Mouse (Mus musculus) thymus, adult 2 months (tissue): ENCODE measurements around the gene Htra3. TPM values are rescaled to one million over a fixed set of nuclear protein-coding genes. Genes with fewer than 3 reads are reported as not detected.

Experiments
- DNase-seq: peaks from one replicate; pipeline ENCODE4 v3.0.0; 2021
- H3K27ac ChIP-seq: fragments of 200-500 bp; 2 replicates; pipeline ENCODE4 v1.5.1; 2012; ENCODE audit warnings: low read length, control low read depth; ENCODE audit not compliant: control insufficient read depth, insufficient read depth
- H3K27me3 ChIP-seq: fragments of 200-500 bp; 2 replicates; pipeline ENCODE4 v1.6.1; 2012; ENCODE audit warnings: mild to moderate bottlenecking, low read length, moderate library complexity, mixed read lengths; ENCODE audit not compliant: control insufficient read depth, insufficient read depth
- H3K36me3 ChIP-seq: fragments of 200-500 bp; 2 replicates; pipeline ENCODE4 v1.6.1; 2012; ENCODE audit warnings: mild to moderate bottlenecking, low read length, moderate library complexity; ENCODE audit not compliant: control insufficient read depth, insufficient read depth
- H3K4me1 ChIP-seq: fragments of 200-500 bp; replicated peaks from 2 replicates; pipeline ENCODE4 v1.6.1; 2012; ENCODE audit warnings: low read length; ENCODE audit not compliant: control insufficient read depth, insufficient read depth
- H3K4me3 ChIP-seq: fragments of 200-500 bp; 2 replicates; pipeline ENCODE4 v1.5.1; 2012; ENCODE audit warnings: mild to moderate bottlenecking, low read length, control low read depth, moderate library complexity; ENCODE audit not compliant: control insufficient read depth, insufficient read depth
- CTCF ChIP-seq: fragments of 200-500 bp; IDR thresholded peaks from 2 replicates; pipeline ENCODE4 v1.5.1; 2012; ENCODE audit warnings: mild to moderate bottlenecking, control low read depth, low read length, moderate library complexity, borderline replicate concordance; ENCODE audit not compliant: control insufficient read depth, poor library complexity, insufficient read depth; ENCODE audit errors: extremely low read depth
- POLR2A ChIP-seq: fragments of 200-500 bp; IDR thresholded peaks from 2 replicates; pipeline ENCODE4 v1.6.1; 2012; ENCODE audit warnings: mild to moderate bottlenecking, low read length, control low read depth, moderate library complexity; ENCODE audit not compliant: control insufficient read depth, poor library complexity, insufficient read depth; ENCODE audit errors: extremely low read depth
- WGBS: fragments of 180-500 bp; shearing (Covaris S2); methylation state at CpG from one replicate; pipeline ENCODE4 v1.1.7; 2018; 5-methylcytosine and 5-hydroxymethylcytosine counted together
- polyA plus RNA-seq: library from polyadenylated mRNA; depleted of rRNA; stranded (reverse); fragments of >200 nt; gene quantifications from 2 replicates; pipeline ENCODE4 v1.2.3, GENCODE M21; 2012

Gene Htra3
- polyA plus RNA-seq, 1 experiment, result 37.3 TPM

DNA sequence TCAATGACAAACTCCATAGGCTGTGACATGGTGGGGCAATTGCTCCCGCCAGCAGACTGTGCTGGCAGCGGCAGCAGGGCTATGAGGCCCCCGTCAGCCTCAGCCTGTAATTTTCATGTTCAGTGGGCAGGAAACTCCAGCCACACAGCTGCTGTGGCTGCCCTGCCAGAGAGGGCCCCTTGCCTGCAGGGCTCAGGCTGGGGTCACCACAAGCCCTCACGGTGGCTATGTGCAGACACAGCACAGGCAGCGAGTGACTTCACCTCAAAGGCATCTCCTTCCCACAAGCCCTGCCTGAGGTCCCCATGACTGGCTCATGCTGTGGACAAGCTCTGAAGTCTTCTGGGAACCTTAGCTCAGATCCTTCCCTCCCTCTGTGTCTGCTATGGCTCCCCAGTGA, 7.5 kb upstream of the Htra3 start:
- WGBS, result 28% methylated on average over 5 of the region's 5 CpGs
- TF ChIP-seq POLR2A (no peak), CTCF (no peak)
- H3K4me1 ChIP-seq, result no peaks in the 10 kb centered on the region
- H3K36me3 ChIP-seq, result no peaks in the 10 kb centered on the region
- no peak overlapping the region for H3K4me3 ChIP-seq
- DNase-seq, result no peak
- no peaks in the 10 kb centered on the region for H3K27me3 ChIP-seq
- no peak overlapping the region for H3K27ac ChIP-seq

DNA sequence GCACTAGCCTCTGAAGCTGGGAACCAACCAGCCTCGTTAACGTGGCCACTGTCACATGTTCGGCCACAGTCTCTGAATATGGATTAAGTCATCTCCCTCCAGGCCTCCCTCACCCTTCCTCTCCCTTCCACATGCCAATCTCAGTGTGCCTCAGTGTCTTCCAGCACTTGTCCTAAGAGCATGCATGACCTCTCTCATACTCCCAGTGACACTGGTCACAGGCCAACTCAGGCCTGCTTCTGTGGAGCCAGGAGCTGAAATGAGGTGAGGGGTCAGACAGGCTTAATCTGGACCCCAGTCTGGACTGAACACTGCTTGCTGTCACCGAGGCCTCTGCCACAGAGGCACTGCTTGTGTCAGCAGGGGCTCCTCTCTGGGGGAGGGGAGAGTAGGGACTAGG, 6.8 kb upstream of the Htra3 start:
- no peak overlapping the region for H3K4me3 ChIP-seq
- TF ChIP-seq POLR2A, result no peak
- TF ChIP-seq CTCF, result no peak
- H3K4me1 ChIP-seq, result no peaks in the 10 kb centered on the region
- WGBS, result 83% methylated on average over 4 of the region's 4 CpGs
- no peak for DNase-seq
- no peaks in the 10 kb centered on the region for H3K36me3 ChIP-seq
- H3K27me3 ChIP-seq, result no peaks in the 10 kb centered on the region
- H3K27ac ChIP-seq, result no peak overlapping the region

DNA sequence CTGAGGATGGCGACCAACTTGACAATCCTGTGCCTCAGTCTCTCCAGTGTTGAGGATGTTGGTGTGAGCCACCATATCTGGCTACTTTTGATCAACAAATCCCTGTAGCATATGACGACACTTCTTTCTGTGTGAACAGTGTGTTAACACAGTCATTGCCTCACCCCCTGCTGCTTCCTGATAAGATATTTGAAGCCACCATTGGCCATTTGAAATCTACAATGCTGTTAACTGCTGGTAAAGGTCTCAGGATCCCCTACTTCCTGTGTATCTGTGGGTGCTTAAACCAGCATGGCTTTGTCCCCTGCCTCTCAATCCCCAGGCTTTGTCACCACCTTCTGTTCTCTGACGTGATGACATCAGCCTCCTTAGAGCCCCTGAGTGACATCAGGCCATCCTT, 5.5 kb upstream of the Htra3 start:
- Histone ChIP-seq H3K27me3 (no peaks in the 10 kb centered on the region), H3K27ac (no peak overlapping the region), H3K36me3 (no peaks in the 10 kb centered on the region), H3K4me1 (no peaks in the 10 kb centered on the region), H3K4me3 (no peak overlapping the region)
- no peak for DNase-seq
- 60% methylated on average over 3 of the region's 3 CpGs for WGBS
- TF ChIP-seq POLR2A, result no peak
- TF ChIP-seq CTCF, result no peak

DNA sequence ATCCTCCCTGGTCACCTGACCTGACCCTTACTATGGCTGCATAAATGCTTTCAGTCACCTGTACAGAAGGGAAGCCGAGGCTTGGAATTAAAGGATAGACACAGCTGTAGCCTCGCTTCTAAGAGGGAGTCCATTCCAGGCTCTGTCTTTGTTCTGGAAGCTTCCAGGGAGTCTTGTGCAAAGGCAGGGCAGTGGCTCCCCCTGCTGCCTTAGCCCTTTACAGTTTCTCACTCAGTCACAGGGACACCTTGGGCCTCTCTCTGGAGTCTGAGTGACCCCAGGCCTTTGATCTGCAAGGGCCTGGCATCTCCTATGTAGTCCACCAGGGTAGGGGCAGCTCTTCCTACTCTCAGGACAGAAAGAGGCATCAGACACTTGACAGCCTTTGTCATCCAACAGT, 1.4 kb upstream of the Htra3 start:
- H3K27me3 ChIP-seq, result peaks cover 2% of the 10 kb centered on the region; the same call in 1 of the 2 replicates
- TF ChIP-seq POLR2A (no peak), CTCF (no peak)
- H3K4me1 ChIP-seq, result no peaks in the 10 kb centered on the region
- no peak overlapping the region for H3K27ac ChIP-seq
- 72% methylated on average over 2 of the region's 2 CpGs for WGBS
- H3K36me3 ChIP-seq, result no peaks in the 10 kb centered on the region
- no peak overlapping the region for H3K4me3 ChIP-seq
- DNase-seq, result no peak

DNA sequence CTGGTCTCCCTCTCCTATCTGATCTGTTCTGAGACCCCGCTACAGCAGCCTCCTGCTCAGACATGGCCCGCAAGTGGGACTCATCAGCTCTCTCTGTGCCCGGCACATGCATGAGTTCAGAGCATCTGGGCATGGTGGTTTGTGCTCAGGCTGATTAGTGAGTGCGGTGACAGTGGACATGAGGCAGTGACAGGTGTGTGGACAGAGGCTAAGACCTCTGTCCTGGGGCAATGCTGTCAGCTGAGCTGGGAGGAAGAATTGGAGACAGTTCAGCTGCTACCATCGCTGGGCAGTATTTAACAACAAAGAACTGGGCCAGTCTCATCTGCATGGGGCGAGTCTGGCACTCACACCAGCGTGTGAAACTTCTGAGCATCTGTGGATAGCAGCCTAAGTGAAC, 2.6 kb downstream of the Htra3 start:
- TF ChIP-seq CTCF (no peak), POLR2A (no peak)
- peaks cover 2% of the 10 kb centered on the region; the same call in 1 of the 2 replicates for H3K27me3 ChIP-seq
- no peak overlapping the region for H3K27ac ChIP-seq
- no peaks in the 10 kb centered on the region for H3K36me3 ChIP-seq
- H3K4me3 ChIP-seq, result no peak overlapping the region
- WGBS, result 95% methylated on average over 7 of the region's 7 CpGs
- peaks cover 8% of the 10 kb centered on the region; the same call in 1 of the 2 replicates for H3K4me1 ChIP-seq
- no peak for DNase-seq

DNA sequence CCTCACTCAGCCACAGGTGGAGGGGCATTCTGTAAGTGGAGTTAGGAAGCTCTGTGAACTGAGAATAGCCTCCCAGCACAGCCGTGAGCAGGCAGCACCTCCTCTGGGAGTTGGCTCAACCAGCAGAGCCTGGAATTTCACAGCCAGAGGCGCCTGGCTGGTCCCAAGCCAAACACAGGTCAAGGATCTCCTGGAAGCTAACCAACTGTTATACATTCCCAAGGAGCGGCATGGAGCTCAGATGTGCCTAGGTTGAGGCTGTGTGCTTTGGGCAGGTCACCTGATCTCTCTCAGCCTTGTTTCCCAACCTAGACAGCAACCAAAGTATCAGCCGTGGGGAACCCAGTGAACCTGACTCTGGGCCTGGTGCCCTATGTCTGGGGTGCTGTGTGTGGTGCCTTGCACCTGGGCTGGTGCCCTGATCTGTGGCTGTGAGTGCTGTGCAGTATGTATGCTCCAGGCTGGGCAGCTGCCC, 5.5 kb downstream of the Htra3 start:
- no peak overlapping the region for H3K27ac ChIP-seq
- H3K36me3 ChIP-seq, result no peaks in the 10 kb centered on the region
- WGBS, result 73% methylated on average over 4 of the region's 4 CpGs
- H3K27me3 ChIP-seq, result peaks cover 2% of the 10 kb centered on the region; the same call in 1 of the 2 replicates
- DNase-seq, result no peak
- no peak overlapping the region for H3K4me3 ChIP-seq
- peaks cover 8% of the 10 kb centered on the region; the same call in 1 of the 2 replicates for H3K4me1 ChIP-seq
- TF ChIP-seq POLR2A (no peak), CTCF (no peak)

DNA sequence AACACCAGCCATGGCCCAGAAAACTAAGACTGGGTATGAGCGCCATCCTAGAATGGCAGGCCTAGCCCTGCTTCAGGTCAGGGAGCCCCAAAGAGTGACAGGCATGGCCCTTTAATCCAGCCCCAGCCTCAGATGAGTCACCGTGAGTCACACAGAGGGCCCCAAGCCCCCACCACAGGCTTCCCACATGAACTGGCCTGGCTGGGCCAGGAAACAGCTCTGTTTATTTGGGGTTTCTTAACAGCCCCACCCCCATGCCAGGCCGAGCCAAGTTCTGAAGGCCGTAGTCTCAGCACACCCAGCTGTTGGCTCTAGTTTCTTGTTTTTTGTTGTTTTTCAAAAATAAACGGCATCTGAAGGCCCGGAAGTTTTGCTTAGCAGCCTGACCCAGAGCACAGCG, 6.5 kb downstream of the Htra3 start:
- Histone ChIP-seq H3K4me1 (peaks cover 8% of the 10 kb centered on the region; the same call in 1 of the 2 replicates), H3K27me3 (no peaks in the 10 kb centered on the region), H3K27ac (no peak overlapping the region), H3K4me3 (no peak overlapping the region), H3K36me3 (no peaks in the 10 kb centered on the region)
- no peak for DNase-seq
- TF ChIP-seq POLR2A (no peak), CTCF (no peak)
- WGBS, result 38% methylated on average over 7 of the region's 7 CpGs
